Mouse (Mus musculus) mouse trophoblast stem cell (cell line): ENCODE results near the gene Tspan33.

ENCODE experiments used
- in situ Hi-C, 2 experiments: fragments of 300-500 bp; cut with MseI, MboI; formaldehyde crosslinking; loops; 2 replicates in 1 of 2; 3 replicates in 1 of 2; pipeline ENCODE4 v1.15.1; 2025

Gene Tspan33

GRCm38 (mm10) chr6:29697548-29697947 lies 3.5 kb downstream of the Tspan33 start:
- in situ Hi-C loops: no loop called here

GRCm38 (mm10) chr6:29699085-29699745 lies 5.2 kb downstream of the Tspan33 start:
- in situ Hi-C loops: no loop called here

DNA sequence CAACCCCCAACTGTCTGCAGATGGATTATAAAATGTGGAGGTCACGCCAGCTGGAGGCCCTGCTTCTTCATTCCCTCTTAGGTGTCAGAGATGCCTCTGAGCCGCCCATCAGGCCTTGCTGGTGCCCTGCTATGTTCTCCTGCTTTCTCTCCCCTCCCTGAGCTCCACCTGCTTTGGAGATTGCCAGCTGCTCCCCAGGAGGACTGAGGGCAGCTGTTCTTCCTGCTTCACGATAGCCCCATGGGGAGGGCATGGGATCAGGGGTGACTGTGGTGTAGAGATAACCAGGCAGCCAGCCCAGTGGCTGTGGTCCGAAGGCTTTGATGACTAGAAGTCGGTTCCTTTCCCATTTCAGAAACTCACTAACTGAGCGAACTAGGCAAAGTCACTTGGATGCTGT lies 7.0 kb downstream of the Tspan33 start:
- in situ Hi-C loops: no loop called here

DNA sequence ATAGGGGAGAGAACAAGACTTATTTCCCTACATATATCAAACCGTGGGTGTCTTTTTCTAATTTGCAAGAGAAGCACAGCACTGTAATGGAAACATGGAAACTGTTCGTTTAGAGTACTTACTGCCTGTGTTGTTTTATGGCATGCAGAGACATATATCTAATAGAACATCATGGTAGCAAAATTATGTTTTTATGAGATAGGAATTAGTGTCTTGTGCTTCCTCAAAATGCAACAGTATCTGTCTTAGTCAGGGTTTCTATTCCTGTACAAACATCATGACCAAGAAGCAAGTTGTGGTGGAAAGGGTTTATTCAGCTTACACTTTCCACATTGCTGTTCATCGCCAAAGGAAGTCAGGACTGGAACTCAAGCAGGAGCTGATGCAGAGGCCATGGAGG lies 8.1 kb downstream of the Tspan33 start:
- in situ Hi-C loops: no loop called here

DNA sequence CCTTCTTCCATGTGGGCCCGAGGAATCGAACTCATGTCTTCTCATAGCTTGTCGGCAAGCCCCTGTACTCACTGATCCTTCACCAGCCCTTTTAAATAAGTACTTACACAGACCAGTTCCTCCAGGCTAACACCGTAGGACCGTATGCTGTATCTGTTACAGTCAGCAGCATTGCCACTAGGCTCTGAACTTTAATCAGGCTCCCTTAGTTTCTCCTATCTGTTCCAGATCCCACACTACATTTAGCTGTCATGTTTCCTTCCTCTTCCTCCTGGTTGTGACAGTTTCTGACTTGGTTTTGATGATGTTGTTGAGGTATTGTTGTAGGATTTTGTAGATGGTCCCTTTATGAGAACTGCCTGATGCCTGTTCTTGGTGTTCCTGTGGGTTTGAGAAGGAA lies 10.1 kb downstream of the Tspan33 start:
- in situ Hi-C loops: no loop called here

GRCm38 (mm10) chr6:29707902-29708301 lies 13.9 kb downstream of the Tspan33 start:
- in situ Hi-C loops: no loop called here

DNA sequence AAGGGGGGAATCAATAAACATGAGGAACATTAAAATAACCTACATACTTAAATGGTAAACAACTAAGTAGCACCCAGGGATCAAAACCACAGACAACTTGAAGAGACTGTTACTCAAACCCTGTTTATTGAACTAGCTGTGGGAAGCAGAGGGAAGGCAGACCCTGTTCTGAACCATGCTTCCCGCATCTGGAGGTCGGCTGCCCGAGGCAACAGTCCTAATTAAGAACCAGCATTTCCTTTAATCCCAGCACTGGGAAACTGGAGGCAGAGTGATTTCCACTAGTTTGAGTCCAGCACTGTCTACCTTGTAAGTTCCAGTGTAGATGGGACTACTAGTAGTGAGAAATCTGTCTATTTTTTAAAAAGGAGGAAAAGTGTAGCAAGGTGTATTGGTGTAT lies 17.3 kb downstream of the Tspan33 start:
- in situ Hi-C loops: no loop called here

- in situ Hi-C loops: no loop called here
Measured at GRCm38 (mm10) chr6:29712011-29712584, 18.1 kb downstream of the Tspan33 start.

DNA sequence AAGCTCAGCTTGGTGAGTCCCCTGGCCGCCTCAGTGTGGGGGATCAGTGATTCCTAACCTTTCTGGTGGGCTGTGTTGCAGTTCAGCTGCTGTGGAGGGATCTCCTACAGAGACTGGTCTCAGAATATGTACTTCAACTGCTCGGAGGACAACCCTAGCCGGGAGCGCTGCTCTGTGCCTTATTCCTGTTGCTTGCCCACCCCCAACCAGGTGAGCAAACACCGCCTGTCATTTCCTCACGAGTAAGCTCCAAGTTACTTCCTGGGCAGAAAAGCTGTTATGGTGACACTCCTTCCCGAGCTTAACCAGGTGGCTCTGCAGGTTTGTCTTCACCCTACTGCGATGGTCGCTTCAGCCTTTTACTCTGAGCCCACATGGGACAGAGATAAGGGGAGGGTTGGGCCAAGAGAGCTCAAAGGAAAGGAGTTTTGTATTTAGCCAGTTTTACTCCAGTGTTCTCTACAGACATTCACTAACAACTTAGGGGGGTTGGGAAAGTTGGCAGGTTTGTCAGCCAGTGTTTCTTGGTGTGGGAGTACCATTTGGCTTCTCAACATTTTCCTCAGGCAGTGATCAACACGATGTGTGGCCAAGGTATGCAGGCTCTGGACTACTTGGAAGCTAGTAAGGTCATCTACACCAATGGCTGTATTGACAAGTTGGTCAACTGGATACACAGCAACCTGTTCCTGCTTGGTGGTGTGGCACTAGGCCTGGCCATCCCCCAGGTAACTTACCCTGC lies 22.8 kb downstream of the Tspan33 start:
- in situ Hi-C loops: no loop called here

DNA sequence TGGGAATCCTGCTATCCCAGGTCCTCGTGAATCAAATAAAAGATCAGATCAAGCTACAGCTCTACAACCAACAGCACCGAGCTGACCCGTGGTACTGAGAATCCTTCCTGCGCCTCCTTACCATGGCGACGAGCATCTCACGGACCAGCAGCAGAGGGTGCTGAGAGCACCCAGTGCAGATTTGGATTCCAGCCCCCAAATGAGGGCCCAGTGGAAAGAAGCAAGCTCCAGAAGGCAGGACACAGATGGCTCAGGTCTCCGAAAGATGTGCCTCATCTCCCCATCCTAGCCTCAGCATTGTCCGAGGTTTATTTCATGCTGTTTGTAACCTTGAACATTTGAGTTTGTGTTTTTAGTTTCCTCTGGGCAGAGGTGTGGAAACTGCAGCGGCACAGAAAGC lies 23.5 kb downstream of the Tspan33 start:
- in situ Hi-C loops: no loop called here

GRCm38 (mm10) chr6:29717952-29718521 lies 24.0 kb downstream of the Tspan33 start:
- in situ Hi-C loops: no loop called here

GRCm38 (mm10) chr6:29718894-29719329 lies 24.9 kb downstream of the Tspan33 start:
- in situ Hi-C loops: no loop called here

DNA sequence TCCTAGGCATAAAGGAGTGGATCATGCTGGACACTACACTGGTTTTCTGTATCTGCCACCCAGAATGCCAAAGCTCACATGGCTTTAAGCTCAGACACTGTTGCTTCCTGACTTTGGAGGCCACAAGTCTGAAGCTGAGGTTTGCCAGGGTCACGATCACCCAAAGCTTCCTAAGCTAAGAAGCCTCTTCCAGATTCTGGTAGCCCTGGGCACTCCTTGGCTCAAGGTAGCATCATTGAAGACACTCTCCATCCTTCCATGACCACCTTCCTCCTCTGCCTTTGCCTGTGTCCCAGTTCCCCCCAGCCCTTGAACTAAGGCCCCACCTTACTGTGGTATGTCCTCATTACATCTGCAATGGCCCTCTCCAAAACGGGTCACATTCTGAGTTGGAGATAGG lies 27.9 kb downstream of the Tspan33 start:
- in situ Hi-C loops: no loop called here

DNA sequence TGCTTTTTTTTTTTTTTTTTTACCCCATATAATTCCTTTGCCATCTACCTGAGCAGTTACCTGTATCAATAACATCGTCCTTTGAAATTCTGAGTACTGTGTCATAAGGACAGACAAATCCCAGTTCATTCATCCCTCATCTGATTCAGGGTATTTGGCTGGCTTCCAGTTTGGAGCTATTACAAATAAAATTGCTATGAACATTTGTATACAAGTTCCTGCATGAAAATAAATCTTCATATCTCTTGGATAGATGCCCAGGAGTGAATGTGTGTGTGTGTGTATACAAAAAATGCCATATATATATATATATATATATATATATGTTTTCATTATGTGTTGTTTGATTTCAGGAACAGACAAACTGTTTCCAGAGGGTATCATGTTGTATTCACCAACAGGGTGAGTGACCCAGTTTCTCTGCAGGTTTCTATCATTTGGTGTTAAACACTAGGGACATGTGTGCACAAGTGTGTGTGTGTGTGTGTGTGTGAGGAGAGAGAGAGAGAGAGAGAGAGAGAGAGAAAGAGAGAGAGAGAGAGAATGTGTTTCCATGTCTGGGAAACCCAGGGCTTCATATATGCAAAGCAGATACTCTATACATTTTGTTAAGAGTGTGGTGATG lies 32.7 kb downstream of the Tspan33 start:
- in situ Hi-C loops: no loop called here

- in situ Hi-C loops: no loop called here
Measured at GRCm38 (mm10) chr6:29728035-29728434, 34.0 kb downstream of the Tspan33 start.

DNA sequence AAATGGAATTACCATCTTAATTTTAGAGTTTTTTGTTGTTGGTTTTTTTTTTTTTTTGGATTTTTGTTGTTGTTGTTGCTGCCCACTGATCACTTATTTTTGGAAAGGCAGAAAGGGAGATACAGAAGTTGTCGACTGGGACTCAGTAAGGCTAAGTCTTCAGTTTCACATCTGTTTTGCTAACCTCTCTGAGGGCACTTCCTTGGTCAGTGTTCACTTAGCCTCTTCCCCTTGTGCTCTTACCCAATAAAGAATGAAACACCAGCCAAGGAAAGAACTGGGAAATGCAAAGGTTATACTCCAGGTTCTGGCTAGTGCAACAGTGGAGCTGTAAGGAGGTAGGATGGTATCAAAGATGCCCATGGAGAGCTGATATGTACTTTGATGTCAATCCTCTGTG lies 35.5 kb downstream of the Tspan33 start:
- in situ Hi-C loops: no loop called here

DNA sequence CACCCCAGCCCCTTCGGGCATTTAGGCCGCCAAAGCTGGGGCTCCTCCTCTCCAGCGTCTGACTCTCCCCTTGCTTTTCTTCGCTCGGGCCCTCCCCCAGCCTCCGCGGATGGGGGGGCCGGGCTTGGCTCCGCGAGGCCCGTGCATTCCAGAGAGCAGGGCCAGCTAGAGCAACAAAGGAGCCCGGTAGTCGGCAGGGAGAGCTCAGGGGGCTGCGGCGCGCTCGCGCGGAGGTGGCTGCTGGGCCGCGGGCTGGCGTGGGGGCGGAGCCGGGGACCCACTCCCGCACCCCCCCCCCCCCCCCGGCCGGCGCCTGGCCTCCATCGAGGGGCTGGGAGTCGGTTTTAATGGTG lies 41.3 kb downstream of the Tspan33 start, which contains the start of gene Smo:
TSS of gene Smo (plus strand) at position 168 of the 353 bp plus-strand sequence.
- in situ Hi-C loops: no loop called here

DNA sequence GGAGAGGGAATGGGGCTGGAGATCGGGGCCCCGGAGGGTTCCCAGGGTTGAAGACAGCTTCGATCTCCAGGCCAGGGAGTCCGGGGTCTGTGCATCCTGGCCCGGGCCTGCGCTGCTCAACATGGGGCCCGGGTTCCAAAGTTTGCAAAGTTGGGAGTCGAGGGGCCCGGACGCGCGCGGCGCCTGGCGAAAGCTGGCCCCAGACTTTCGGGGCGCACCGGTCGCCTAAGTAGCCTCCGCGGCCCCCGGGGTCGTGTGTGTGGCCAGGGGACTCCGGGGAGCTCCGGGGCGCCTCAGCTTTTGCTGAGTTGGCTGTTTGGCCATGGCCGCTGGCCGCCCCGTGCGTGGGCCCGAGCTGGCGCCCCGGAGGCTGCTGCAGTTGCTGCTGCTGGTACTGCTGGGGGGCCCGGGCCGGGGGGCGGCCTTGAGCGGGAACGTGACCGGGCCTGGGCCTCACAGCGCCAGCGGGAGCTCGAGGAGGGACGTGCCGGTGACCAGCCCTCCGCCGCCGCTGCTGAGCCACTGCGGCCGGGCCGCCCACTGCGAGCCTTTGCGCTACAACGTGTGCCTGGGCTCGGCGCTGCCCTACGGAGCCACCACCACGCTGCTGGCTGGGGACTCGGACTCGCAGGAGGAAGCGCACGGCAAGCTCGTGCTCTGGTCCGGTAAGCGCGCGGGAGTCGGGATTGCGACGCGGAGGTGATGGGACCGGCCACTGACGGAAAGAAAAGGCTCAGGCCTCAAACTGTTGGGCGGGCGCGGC lies 41.8 kb downstream of the Tspan33 start:
- in situ Hi-C loops: no loop called here

DNA sequence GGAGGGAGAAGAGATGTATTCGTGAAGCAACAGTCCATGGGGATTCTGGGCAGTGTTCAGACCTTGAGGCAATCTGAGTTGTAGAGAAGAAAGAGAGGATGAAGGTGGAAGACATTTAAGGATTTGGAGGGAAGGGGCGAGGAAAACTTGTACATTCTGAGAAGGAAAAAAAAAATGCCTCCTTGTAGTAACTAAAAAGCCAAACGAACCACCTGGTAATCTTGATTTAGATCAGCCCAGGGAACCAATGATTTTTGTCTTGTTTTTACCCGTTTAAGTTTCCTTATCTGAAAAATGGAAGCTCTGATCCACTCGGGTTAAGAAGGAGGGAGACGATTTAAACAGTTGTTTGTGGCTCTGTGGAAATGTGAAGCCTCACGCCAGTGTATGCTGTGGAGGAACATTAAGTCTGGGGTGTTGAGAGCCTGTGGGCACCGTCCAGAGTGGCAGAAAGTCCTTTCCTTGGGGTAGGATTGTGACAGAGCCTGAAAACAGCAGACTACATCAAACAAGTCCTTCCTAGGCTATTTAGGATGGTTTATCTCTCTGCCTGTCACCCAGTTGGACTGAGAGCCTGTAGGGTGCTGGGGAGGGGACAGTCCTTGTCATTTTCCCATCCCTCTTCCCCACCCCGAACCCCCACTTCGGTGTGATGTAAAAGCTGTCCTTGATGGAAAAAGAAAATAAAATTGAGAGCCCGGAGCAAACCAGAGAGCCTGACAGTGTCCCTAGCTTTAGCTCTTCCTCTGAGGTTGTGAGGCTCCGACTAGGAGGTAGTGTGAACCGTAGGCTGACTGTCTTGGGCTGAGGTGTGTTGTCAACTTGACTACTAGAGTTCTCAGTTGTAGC lies 42.8 kb downstream of the Tspan33 start:
- in situ Hi-C loops: no loop called here

- in situ Hi-C loops: no loop called here
Measured at GRCm38 (mm10) chr6:29751466-29752152, 57.6 kb downstream of the Tspan33 start.
